Mouse (Mus musculus): ENCODE measurements around the gene Smyd3. TPM values are rescaled to one million over a fixed set of nuclear protein-coding genes. Genes with fewer than 3 reads are reported as not detected.

Gene Smyd3
- polyA plus RNA-seq, 1 experiment from 2014 or later: 18.0 TPM

Other genes with a start within 250 kb of the Smyd3 start
- gene Tfb2m, start 28.2 kb upstream of the Smyd3 start, polyA plus RNA-seq (2016; fragmentation: Nextera tagmentation; extraction: Ambion mirVana): 18.2 and 22.0 TPM in 2 replicates
- gene Cnst, start 28.3 kb upstream of the Smyd3 start, polyA plus RNA-seq (2016; fragmentation: Nextera tagmentation; extraction: Ambion mirVana): 21.4 and 21.6 TPM in 2 replicates
- 88.0 and 92.3 TPM in 2 replicates for gene Sccpdh, start 150.2 kb upstream of the Smyd3 start, polyA plus RNA-seq (2016; fragmentation: Nextera tagmentation; extraction: Ambion mirVana)
- not detected in 2 replicates for gene Kif28, start 227.2 kb upstream of the Smyd3 start, polyA plus RNA-seq (2016; fragmentation: Nextera tagmentation; extraction: Ambion mirVana)